Mouse (Mus musculus) heart, postnatal 0 days (tissue): ENCODE data around the gene Fbxo42. TPM values are rescaled to one million over a fixed set of nuclear protein-coding genes. Genes with fewer than 3 reads are reported as not detected.

Experiments
- ATAC-seq: fragments of 200-750 bp; cut with Nextera tagmentation; 2 replicates; pipeline ENCODE4 v1.8.0; 2017; ENCODE audit warnings: low read depth, moderate number of reproducible peaks, moderate library complexity; ENCODE audit not compliant: insufficient read depth
- DNase-seq: peaks from one replicate; pipeline ENCODE4 v3.0.0-alpha.2; 2016; ENCODE audit warnings: low spot score
- H3K27ac ChIP-seq: fragments of 300-500 bp; sonication (generic); 2 replicates; pipeline ENCODE4 v1.5.1; 2014; ENCODE audit warnings: low read depth, mild to moderate bottlenecking
- H3K27me3 ChIP-seq: fragments of 300-500 bp; sonication (generic); 2 replicates; pipeline ENCODE4 v1.6.1; 2014; ENCODE audit warnings: low read length, mixed read lengths; ENCODE audit not compliant: control insufficient read depth, insufficient read depth
- H3K36me3 ChIP-seq: fragments of 300-500 bp; sonication (generic); replicated peaks from 2 replicates; pipeline ENCODE4 v1.6.1; 2014; ENCODE audit warnings: low read length, mixed read lengths; ENCODE audit not compliant: control insufficient read depth, insufficient read depth
- H3K4me1 ChIP-seq: fragments of 300-500 bp; sonication (generic); 2 replicates; pipeline ENCODE4 v1.6.1; 2014; ENCODE audit warnings: antibody characterized with exemption; ENCODE audit not compliant: control insufficient read depth, insufficient read depth
- H3K4me2 ChIP-seq: fragments of 300-500 bp; sonication (generic); 2 replicates; pipeline ENCODE4 v1.6.1; 2014; ENCODE audit warnings: low read depth, mild to moderate bottlenecking, low read length, moderate library complexity
- H3K4me3 ChIP-seq: fragments of 300-500 bp; sonication (generic); 2 replicates; pipeline ENCODE4 v1.5.1; 2014; ENCODE audit warnings: low read depth, low read length
- H3K9ac ChIP-seq: fragments of 300-500 bp; sonication (generic); replicated peaks from 2 replicates; pipeline ENCODE4 v1.6.1; 2014; ENCODE audit warnings: low read depth, low read length, mixed read lengths
- H3K9me3 ChIP-seq: fragments of 300-500 bp; sonication (generic); replicated peaks from 2 replicates; pipeline ENCODE4 v1.6.1; 2016; ENCODE audit warnings: low read length; ENCODE audit not compliant: control insufficient read depth
- CTCF ChIP-seq: IDR thresholded peaks from 2 replicates; pipeline ENCODE4 v1.5.1; 2016; ENCODE audit warnings: antibody characterized with exemption, control low read depth, low read depth
- EP300 ChIP-seq: IDR thresholded peaks from 2 replicates; pipeline ENCODE4 v1.6.1; 2016; ENCODE audit warnings: antibody characterized with exemption, low read depth
- WGBS: fragments of 180-500 bp; shearing (Covaris S2); extraction: QIAGEN DNeasy Blood & Tissue Kit; methylation state at CpG from one replicate; pipeline ENCODE4 v1.1.7; 2014; 5-methylcytosine and 5-hydroxymethylcytosine counted together
- polyA plus RNA-seq: library from polyadenylated mRNA; unstranded; fragments of >200 nt; fragmentation: Nextera tagmentation; extraction: Ambion mirVana; gene quantifications from 2 replicates; pipeline ENCODE4 v1.2.1, GENCODE M21; 2015
- total RNA-seq: library from RNA; depleted of rRNA; stranded (reverse); fragments of >200 nt; gene quantifications from 2 replicates; pipeline ENCODE4 v1.2.3, GENCODE M21; 2014; ENCODE audit warnings: low replicate concordance

Fbxo42 gene
- total and polyA plus RNA-seq, 2 experiments from 2014 or later, result 9.1 to 9.5 TPM

GRCm38 (mm10) chr4:141186923-141187836 lies 39.5 kb downstream of the Fbxo42 start:
- ATAC-seq, result no peak
- H3K27ac ChIP-seq, result peak overlapping the region; percentile 38; the same call in 1 of the 2 replicates
- H3K4me3 ChIP-seq, result no peak overlapping the region
- no peak for DNase-seq
- H3K4me1 ChIP-seq, result peaks cover 4% of the 10 kb centered on the region; the same call in 1 of the 2 replicates
- H3K9ac ChIP-seq, result no peak overlapping the region
- no peak for TF ChIP-seq CTCF
- TF ChIP-seq EP300, result no peak
- no peaks in the 10 kb centered on the region for H3K9me3 ChIP-seq
- no peaks in the 10 kb centered on the region for H3K27me3 ChIP-seq
- WGBS, result 55% methylated on average over 9 of the region's 9 CpGs
- H3K36me3 ChIP-seq, result peaks cover 31% of the 10 kb centered on the region
- no peak overlapping the region for H3K4me2 ChIP-seq

- Histone ChIP-seq H3K9ac (no peak overlapping the region), H3K27me3 (no peaks in the 10 kb centered on the region), H3K27ac (no peak overlapping the region), H3K36me3 (peaks cover 36% of the 10 kb centered on the region), H3K4me2 (no peak overlapping the region), H3K9me3 (no peaks in the 10 kb centered on the region), H3K4me3 (no peak overlapping the region), H3K4me1 (peaks cover 4% of the 10 kb centered on the region; the same call in 1 of the 2 replicates)
- no peak for DNase-seq
- 86% methylated on average over 7 of the region's 7 CpGs for WGBS
- TF ChIP-seq CTCF (no peak), EP300 (no peak)
- ATAC-seq, result no peak
These were observed 43.6 kb downstream of the Fbxo42 start for GRCm38 (mm10) chr4:141191294-141191693.

- no peaks in the 10 kb centered on the region for H3K4me1 ChIP-seq
- 89% methylated on average over 6 of the region's 6 CpGs for whole genome bisulfite sequencing
- ATAC-seq (no peak), DNase-seq (no peak)
- H3K4me3 ChIP-seq, result no peak overlapping the region
- no peak overlapping the region for H3K9ac ChIP-seq
- H3K36me3 ChIP-seq, result peaks cover 66% of the 10 kb centered on the region
- H3K27me3 ChIP-seq, result no peaks in the 10 kb centered on the region
- H3K27ac ChIP-seq, result no peak overlapping the region
- no peaks in the 10 kb centered on the region for H3K9me3 ChIP-seq
- TF ChIP-seq CTCF, result no peak
- no peak overlapping the region for H3K4me2 ChIP-seq
These were observed 46.8 kb downstream of the Fbxo42 start for GRCm38 (mm10) chr4:141194553-141194952.

GRCm38 (mm10) chr4:141196981-141197685 lies 49.4 kb downstream of the Fbxo42 start:
- TF ChIP-seq CTCF (no peak), EP300 (no peak)
- Histone ChIP-seq H3K27me3 (no peaks in the 10 kb centered on the region), H3K4me3 (no peak overlapping the region), H3K9ac (no peak overlapping the region), H3K4me1 (no peaks in the 10 kb centered on the region), H3K4me2 (no peak overlapping the region), H3K27ac (no peak overlapping the region), H3K36me3 (peaks cover 74% of the 10 kb centered on the region), H3K9me3 (no peaks in the 10 kb centered on the region)
- DNase-seq (no peak), ATAC-seq (no peak)
- 97% methylated on average over 13 of the region's 13 CpGs for WGBS

GRCm38 (mm10) chr4:141197686-141198035 lies 49.9 kb downstream of the Fbxo42 start:
- ATAC-seq (no peak), DNase-seq (no peak)
- H3K4me3 ChIP-seq, result no peak overlapping the region
- no peak overlapping the region for H3K27ac ChIP-seq
- no peak overlapping the region for H3K9ac ChIP-seq
- 98% methylated on average over 13 of the region's 13 CpGs for WGBS
- H3K4me1 ChIP-seq, result no peaks in the 10 kb centered on the region
- H3K36me3 ChIP-seq, result peaks cover 75% of the 10 kb centered on the region
- no peaks in the 10 kb centered on the region for H3K27me3 ChIP-seq
- no peaks in the 10 kb centered on the region for H3K9me3 ChIP-seq
- H3K4me2 ChIP-seq, result no peak overlapping the region
- no peak for TF ChIP-seq EP300
- no peak for TF ChIP-seq CTCF
